Mouse (Mus musculus) heart, postnatal 0 days (tissue): ENCODE results near the gene Thada.

Experiments used
- CTCF ChIP-seq: IDR thresholded peaks from 2 replicates; pipeline ENCODE4 v1.5.1; 2016; ENCODE audit warnings: antibody characterized with exemption, control low read depth, low read depth
- EP300 ChIP-seq: IDR thresholded peaks from 2 replicates; pipeline ENCODE4 v1.6.1; 2016; ENCODE audit warnings: antibody characterized with exemption, low read depth

DNA sequence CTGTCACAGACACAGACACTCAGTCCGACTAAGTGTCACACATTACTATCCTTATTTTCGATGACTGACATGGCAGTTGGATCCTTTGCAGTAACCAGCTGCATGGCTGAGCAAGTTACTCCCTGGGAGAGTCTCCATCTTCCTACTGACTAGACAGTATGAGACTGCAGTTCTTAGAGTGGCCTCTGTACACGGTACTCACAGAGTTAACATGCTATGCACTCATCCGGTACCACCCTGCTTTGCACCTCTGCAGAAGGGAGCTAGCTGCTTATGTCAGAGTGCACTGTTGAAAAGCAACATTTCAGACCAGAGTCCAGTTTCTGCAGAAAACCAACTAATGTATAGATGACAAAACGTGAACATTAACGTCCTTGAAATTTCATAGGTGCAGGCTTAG is 222.2 kb downstream of the Thada start:
- TF ChIP-seq CTCF (no peak), EP300 (no peak)
